Mouse (Mus musculus): ENCODE measurements around the gene Neu1. TPM values are rescaled to one million over a fixed set of nuclear protein-coding genes. Genes with fewer than 3 reads are reported as not detected.

Neu1 gene
- polyA plus RNA-seq, 1 experiment: 53.6 TPM

Other genes with a start within 250 kb of the Neu1 start
- 18.8 and 22.8 TPM in 2 replicates for gene C4b, start 187.4 kb upstream of the Neu1 start, polyA plus RNA-seq (2012; rRNA removed)
- 0.04 TPM in 1 of 2 replicates, not detected in the other for gene Cyp21a1, start 126.7 kb upstream of the Neu1 start, polyA plus RNA-seq (2012; rRNA removed)
- gene Stk19, start 94.3 kb upstream of the Neu1 start, polyA plus RNA-seq (2012; rRNA removed): 71.8 and 77.6 TPM in 2 replicates
- 47.3 and 56.4 TPM in 2 replicates for gene Dxo, start 94.2 kb upstream of the Neu1 start, polyA plus RNA-seq (2012; rRNA removed)
- 72.8 and 77.5 TPM in 2 replicates for gene Skiv2l, start 81.0 kb upstream of the Neu1 start, polyA plus RNA-seq (2012; rRNA removed)
- 60.8 and 66.2 TPM in 2 replicates for gene Nelfe, start 80.9 kb upstream of the Neu1 start, polyA plus RNA-seq (2012; rRNA removed)
- 0.29 and 0.44 TPM in 2 replicates for gene Cfb, start 68.7 kb upstream of the Neu1 start, polyA plus RNA-seq (2012; rRNA removed)
- 7.5 and 8.8 TPM in 2 replicates for gene Zbtb12, start 51.8 kb upstream of the Neu1 start, polyA plus RNA-seq (2012; rRNA removed)
- 0.08 TPM in 1 of 2 replicates, not detected in the other for gene Gm20547, start 49.2 kb upstream of the Neu1 start, polyA plus RNA-seq (2012; rRNA removed)
- gene C2, start 33.0 kb upstream of the Neu1 start, polyA plus RNA-seq (2012; rRNA removed): 2.9 and 3.2 TPM in 2 replicates
- gene Ehmt2, start 32.8 kb upstream of the Neu1 start, polyA plus RNA-seq (2012; rRNA removed): 268 and 290 TPM in 2 replicates
- 0.27 and 0.38 TPM in 2 replicates for gene Slc44a4, start 16.8 kb upstream of the Neu1 start, polyA plus RNA-seq (2012; rRNA removed)
- 10.9 and 13.4 TPM in 2 replicates for gene Hspa1b, start 28.0 kb downstream of the Neu1 start, polyA plus RNA-seq (2012; rRNA removed)
- 0.20 TPM in 1 of 2 replicates, not detected in the other for gene Gm20481, start 38.7 kb downstream of the Neu1 start, polyA plus RNA-seq (2012; rRNA removed)
- gene Hspa1a, start 40.9 kb downstream of the Neu1 start, polyA plus RNA-seq (2012; rRNA removed): 13.8 and 14.6 TPM in 2 replicates
- gene Hspa1l, start 41.5 kb downstream of the Neu1 start, polyA plus RNA-seq (2012; rRNA removed): 0.40 and 0.74 TPM in 2 replicates
- 43.9 and 49.7 TPM in 2 replicates for gene Lsm2, start 50.6 kb downstream of the Neu1 start, polyA plus RNA-seq (2012; rRNA removed)
- gene Vars, start 69.7 kb downstream of the Neu1 start, polyA plus RNA-seq (2012; rRNA removed): 48.2 and 55.1 TPM in 2 replicates
- 0.48 and 0.59 TPM in 2 replicates for gene Vwa7, start 85.3 kb downstream of the Neu1 start, polyA plus RNA-seq (2012; rRNA removed)
- gene Sapcd1, start 96.8 kb downstream of the Neu1 start, polyA plus RNA-seq (2012; rRNA removed): 1.5 and 2.6 TPM in 2 replicates
- 1.5 and 2.0 TPM in 2 replicates for gene Msh5, start 115.5 kb downstream of the Neu1 start, polyA plus RNA-seq (2012; rRNA removed)
- gene Clic1, start 118.7 kb downstream of the Neu1 start, polyA plus RNA-seq (2012; rRNA removed): 26.4 and 28.5 TPM in 2 replicates
- 40.8 and 42.8 TPM in 2 replicates for gene Ddah2, start 127.8 kb downstream of the Neu1 start, polyA plus RNA-seq (2012; rRNA removed)
- gene Ly6g6c, start 134.1 kb downstream of the Neu1 start, polyA plus RNA-seq (2012; rRNA removed): not detected in 2 replicates
- gene Mpig6b, start 134.9 kb downstream of the Neu1 start, polyA plus RNA-seq (2012; rRNA removed): 0.04 TPM in 2 replicates
- 65.5 and 71.7 TPM in 2 replicates for gene Ly6g6e, start 145.6 kb downstream of the Neu1 start, polyA plus RNA-seq (2012; rRNA removed)
- gene Ly6g6d, start 146.8 kb downstream of the Neu1 start, polyA plus RNA-seq (2012; rRNA removed): 2.3 and 2.9 TPM in 2 replicates
- gene Ly6g6f, start 154.4 kb downstream of the Neu1 start, polyA plus RNA-seq (2012; rRNA removed): 0.10 and 0.27 TPM in 2 replicates
- gene Abhd16a, start 158.0 kb downstream of the Neu1 start, polyA plus RNA-seq (2012; rRNA removed): 144 and 159 TPM in 2 replicates
- 0.38 TPM in 1 of 2 replicates, not detected in the other for gene Ly6g5c, start 177.0 kb downstream of the Neu1 start, polyA plus RNA-seq (2012; rRNA removed)
- 1.2 and 2.0 TPM in 2 replicates for gene Ly6g5b, start 184.2 kb downstream of the Neu1 start, polyA plus RNA-seq (2012; rRNA removed)
- 18.9 and 20.2 TPM in 2 replicates for gene Gpank1, start 190.2 kb downstream of the Neu1 start, polyA plus RNA-seq (2012; rRNA removed)
- 173 and 179 TPM in 2 replicates for gene Csnk2b, start 190.8 kb downstream of the Neu1 start, polyA plus RNA-seq (2012; rRNA removed)
- gene D17H6S53E, start 195.1 kb downstream of the Neu1 start, polyA plus RNA-seq (2012; rRNA removed): 8.2 and 9.1 TPM in 2 replicates
- gene Apom, start 200.8 kb downstream of the Neu1 start, polyA plus RNA-seq (2012; rRNA removed): 0.40 and 0.78 TPM in 2 replicates
- gene Bag6, start 203.9 kb downstream of the Neu1 start, polyA plus RNA-seq (2012; rRNA removed): 199 and 213 TPM in 2 replicates
- gene Prrc2a, start 233.6 kb downstream of the Neu1 start, polyA plus RNA-seq (2012; rRNA removed): 261 and 306 TPM in 2 replicates
- gene Aif1, start 244.8 kb downstream of the Neu1 start, polyA plus RNA-seq (2012; rRNA removed): 11.2 and 17.2 TPM in 2 replicates